Mouse (Mus musculus): ENCODE measurements at regions not wholly inside any gene's neighbourhood (a gene's known extent, or its start where the extent isn't known, plus 50 kb on each side); places are given as distances from the start of the nearest gene placed in this dataset.

DNA sequence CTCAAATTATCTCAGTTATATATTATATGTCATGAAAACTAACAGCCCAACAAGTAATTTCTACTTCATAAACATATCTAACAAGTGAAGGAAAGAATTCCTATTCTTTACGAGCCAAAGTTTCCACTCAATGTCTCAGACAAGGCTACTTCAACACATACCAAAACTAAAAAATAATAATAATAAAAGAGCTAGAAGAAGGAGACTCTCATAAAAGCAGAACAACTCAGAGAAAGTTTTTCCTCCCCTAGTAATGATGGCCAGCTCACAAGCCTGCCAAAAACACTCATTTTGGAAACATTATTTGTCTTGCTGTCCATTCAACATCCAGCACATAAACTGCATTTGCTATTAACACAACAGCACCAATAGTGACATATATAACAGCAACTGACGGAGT lies 133.7 kb downstream of the Cenpw start:
- DNase-seq (ENCODE audit: low spot score), result no peak
- no peak for ATAC-seq
- H3K9me3 ChIP-seq (ENCODE audit: low read length), result no peaks in the 10 kb centered on the region
- H3K4me2 ChIP-seq (replicated peaks; ENCODE audit: low read depth, low read length), result no peak overlapping the region
- no peak overlapping the region for H3K9ac ChIP-seq (replicated peaks; ENCODE audit: low read depth)
- WGBS, result 61% methylated on average over 2 of the region's 2 CpGs
- no peak overlapping the region for H3K4me3 ChIP-seq (ENCODE audit: low read depth, low read length)
- TF ChIP-seq CTCF (IDR thresholded peaks at IDR 0.05) (no peak), EP300 (IDR thresholded peaks at IDR 0.05) (no peak)
- H3K36me3 ChIP-seq (ENCODE audit: insufficient read depth, low read length), result no peaks in the 10 kb centered on the region
- H3K4me1 ChIP-seq (ENCODE audit: insufficient read depth, low read depth, low read length), result no peaks in the 10 kb centered on the region
- H3K27ac ChIP-seq (ENCODE audit: low read length), result no peak overlapping the region
- no peaks in the 10 kb centered on the region for H3K27me3 ChIP-seq (replicated peaks; ENCODE audit: insufficient read depth, low read length)

DNA sequence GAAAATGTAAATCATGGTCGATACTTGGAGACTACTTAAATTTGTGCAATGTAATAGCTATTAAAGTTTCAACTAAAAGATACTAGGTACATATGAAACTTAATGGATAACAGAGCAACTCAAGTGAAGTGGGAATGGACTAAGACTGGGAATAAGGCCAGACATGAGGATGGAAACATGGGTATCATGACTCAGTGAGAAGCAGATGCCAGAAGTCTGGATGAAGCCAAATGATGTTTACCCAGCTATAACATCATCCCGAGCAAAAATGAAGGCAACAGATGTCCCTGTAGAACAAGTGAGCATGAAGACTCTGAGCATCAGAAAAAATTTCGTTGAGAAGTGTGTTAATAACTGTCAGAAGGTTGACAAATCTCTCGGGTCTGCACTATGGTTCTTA lies 169.7 kb downstream of the Cenpw start:
- no peaks in the 10 kb centered on the region for H3K9me3 ChIP-seq (ENCODE audit: low read length)
- no peak for DNase-seq (ENCODE audit: low spot score)

DNA sequence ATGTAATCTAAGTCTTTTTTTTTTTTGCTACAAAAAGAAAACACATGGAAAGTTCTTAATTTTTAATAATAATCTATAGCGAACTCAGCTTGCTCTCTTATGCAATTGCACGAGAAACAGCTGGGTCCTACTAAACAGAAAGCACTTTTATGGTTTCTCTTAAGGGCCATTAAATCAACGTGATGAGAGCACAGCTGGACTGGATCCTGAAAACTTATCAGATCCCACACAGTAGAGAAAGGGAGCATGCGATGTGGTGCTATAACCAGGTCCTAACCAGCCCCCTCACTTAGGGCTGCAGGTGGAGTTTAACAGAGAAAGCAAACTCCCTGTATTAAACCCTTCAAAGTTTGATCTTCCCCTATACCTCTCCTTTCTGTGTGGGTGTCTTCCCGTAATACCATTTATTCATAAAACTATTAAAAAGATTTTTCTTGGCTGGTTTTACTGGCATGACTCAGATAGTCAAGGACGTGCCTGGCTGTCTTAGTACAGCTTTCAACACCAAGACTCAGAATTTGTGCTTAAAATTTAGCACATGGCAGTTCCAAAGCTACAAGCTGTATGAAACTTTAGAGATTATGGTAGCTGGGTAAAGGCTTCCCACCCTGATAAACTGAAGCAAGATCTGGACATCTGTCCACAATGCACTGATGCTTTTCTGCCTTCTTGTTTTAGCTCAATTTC lies 197.3 kb downstream of the Cenpw start:
- Histone ChIP-seq H3K4me1 (ENCODE audit: insufficient read depth, low read depth, low read length) (no peaks in the 10 kb centered on the region), H3K36me3 (ENCODE audit: insufficient read depth, low read length) (no peaks in the 10 kb centered on the region), H3K9ac (replicated peaks; ENCODE audit: low read depth) (no peak overlapping the region), H3K27me3 (replicated peaks; ENCODE audit: insufficient read depth, low read length) (no peaks in the 10 kb centered on the region), H3K4me3 (ENCODE audit: low read depth, low read length) (no peak overlapping the region), H3K4me2 (replicated peaks; ENCODE audit: low read depth, low read length) (no peak overlapping the region), H3K27ac (ENCODE audit: low read length) (no peak overlapping the region), H3K9me3 (ENCODE audit: low read length) (no peaks in the 10 kb centered on the region)
- WGBS, result 54% methylated on average over 6 of the region's 6 CpGs
- no peak for ATAC-seq
- TF ChIP-seq EP300 (IDR thresholded peaks at IDR 0.05), result no peak
- TF ChIP-seq CTCF (IDR thresholded peaks at IDR 0.05), result no peak
- peak; percentile 10 for DNase-seq (ENCODE audit: low spot score)

More for the DNA sequence above, 169.7 kb downstream of the Cenpw start:
- 52% methylated on average over 4 of the region's 4 CpGs for WGBS
- Histone ChIP-seq H3K4me3 (ENCODE audit: low read depth, low read length) (no peak overlapping the region), H3K4me2 (replicated peaks; ENCODE audit: low read depth, low read length) (no peak overlapping the region), H3K27me3 (replicated peaks; ENCODE audit: insufficient read depth, low read length) (no peaks in the 10 kb centered on the region), H3K4me1 (ENCODE audit: insufficient read depth, low read depth, low read length) (no peaks in the 10 kb centered on the region), H3K9ac (replicated peaks; ENCODE audit: low read depth) (no peak overlapping the region), H3K36me3 (ENCODE audit: insufficient read depth, low read length) (no peaks in the 10 kb centered on the region), H3K27ac (ENCODE audit: low read length) (no peak overlapping the region)
- TF ChIP-seq CTCF (IDR thresholded peaks at IDR 0.05) (no peak), EP300 (IDR thresholded peaks at IDR 0.05) (no peak)
- ATAC-seq, result no peak

DNA sequence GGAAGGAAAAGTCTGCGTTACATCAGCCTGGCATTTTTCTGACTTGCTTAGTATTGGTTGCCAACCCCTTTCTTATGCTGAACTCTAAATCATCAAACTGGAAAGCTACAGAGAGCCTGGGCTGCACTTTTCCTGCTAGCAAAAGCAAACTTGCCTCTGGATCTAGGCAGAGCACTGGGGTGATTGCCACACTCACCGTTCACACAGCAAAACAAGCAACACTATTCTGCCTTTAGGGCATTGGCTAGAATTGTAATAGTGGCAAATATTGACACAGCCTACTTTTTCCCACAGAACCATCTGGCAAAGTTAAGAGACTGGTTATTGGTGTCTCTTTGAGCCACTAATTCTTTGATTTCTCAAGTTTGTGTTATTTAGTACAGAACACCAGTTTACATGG lies 199.5 kb downstream of the Cenpw start:
- ATAC-seq, result no peak
- DNase-seq (ENCODE audit: low spot score), result no peak
- Histone ChIP-seq H3K36me3 (ENCODE audit: insufficient read depth, low read length) (no peaks in the 10 kb centered on the region), H3K27me3 (replicated peaks; ENCODE audit: insufficient read depth, low read length) (no peaks in the 10 kb centered on the region), H3K4me2 (replicated peaks; ENCODE audit: low read depth, low read length) (no peak overlapping the region), H3K9ac (replicated peaks; ENCODE audit: low read depth) (no peak overlapping the region), H3K27ac (ENCODE audit: low read length) (no peak overlapping the region), H3K4me1 (ENCODE audit: insufficient read depth, low read depth, low read length) (no peaks in the 10 kb centered on the region), H3K4me3 (ENCODE audit: low read depth, low read length) (no peak overlapping the region), H3K9me3 (ENCODE audit: low read length) (no peaks in the 10 kb centered on the region)
- 58% methylated on average over 2 of the region's 2 CpGs for WGBS
- TF ChIP-seq EP300 (IDR thresholded peaks at IDR 0.05), result no peak
- TF ChIP-seq CTCF (IDR thresholded peaks at IDR 0.05), result no peak

DNA sequence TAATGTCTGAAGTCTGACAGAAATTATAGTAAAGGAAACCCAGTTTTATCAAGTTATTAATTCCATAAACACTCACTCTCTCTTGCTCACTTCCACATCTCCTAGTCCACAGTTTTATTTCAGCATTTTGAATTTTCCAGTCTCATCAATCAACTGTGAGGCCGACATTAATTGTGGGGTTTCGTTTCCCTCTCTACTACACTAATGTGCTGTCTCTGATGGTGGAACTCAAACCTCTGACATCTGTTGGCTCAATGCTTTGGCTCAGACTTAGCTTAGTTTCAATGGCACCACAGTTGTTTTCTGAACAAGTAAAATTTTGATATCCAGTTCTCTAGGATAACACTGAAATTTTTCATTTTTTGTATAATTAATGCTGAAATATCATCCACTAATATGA lies 218.8 kb downstream of the Cenpw start:
- no peak for DNase-seq (ENCODE audit: low spot score)

More for the DNA sequence above, 218.8 kb downstream of the Cenpw start:
- 35% methylated on average over 2 of the region's 2 CpGs for WGBS
- Histone ChIP-seq H3K27ac (ENCODE audit: low read length) (no peak overlapping the region), H3K9ac (replicated peaks; ENCODE audit: low read depth) (no peak overlapping the region), H3K9me3 (ENCODE audit: low read length) (no peaks in the 10 kb centered on the region), H3K4me2 (replicated peaks; ENCODE audit: low read depth, low read length) (no peak overlapping the region), H3K4me1 (ENCODE audit: insufficient read depth, low read depth, low read length) (no peaks in the 10 kb centered on the region), H3K4me3 (ENCODE audit: low read depth, low read length) (no peak overlapping the region), H3K36me3 (ENCODE audit: insufficient read depth, low read length) (no peaks in the 10 kb centered on the region), H3K27me3 (replicated peaks; ENCODE audit: insufficient read depth, low read length) (no peaks in the 10 kb centered on the region)
- no peak for TF ChIP-seq CTCF (IDR thresholded peaks at IDR 0.05)
- TF ChIP-seq EP300 (IDR thresholded peaks at IDR 0.05), result no peak
- ATAC-seq, result no peak

Data from lung, postnatal 0 days (tissue).